Mouse (Mus musculus) thymus, adult 2 months (tissue): ENCODE measurements around the gene Zmym6. TPM values are rescaled to one million over a fixed set of nuclear protein-coding genes. Genes with fewer than 3 reads are reported as not detected.
A peak's percentile ranks its signal among the peaks of the same experiment; 100 is the strongest.

Source experiments
- DNase-seq: peaks from one replicate; pipeline ENCODE4 v3.0.0; 2021
- H3K27ac ChIP-seq: fragments of 200-500 bp; 2 replicates; pipeline ENCODE4 v1.5.1; 2012; ENCODE audit warnings: low read length, control low read depth; ENCODE audit not compliant: control insufficient read depth, insufficient read depth
- H3K27me3 ChIP-seq: fragments of 200-500 bp; 2 replicates; pipeline ENCODE4 v1.6.1; 2012; ENCODE audit warnings: mild to moderate bottlenecking, low read length, moderate library complexity, mixed read lengths; ENCODE audit not compliant: control insufficient read depth, insufficient read depth
- H3K36me3 ChIP-seq: fragments of 200-500 bp; 2 replicates; pipeline ENCODE4 v1.6.1; 2012; ENCODE audit warnings: mild to moderate bottlenecking, low read length, moderate library complexity; ENCODE audit not compliant: control insufficient read depth, insufficient read depth
- H3K4me1 ChIP-seq: fragments of 200-500 bp; replicated peaks from 2 replicates; pipeline ENCODE4 v1.6.1; 2012; ENCODE audit warnings: low read length; ENCODE audit not compliant: control insufficient read depth, insufficient read depth
- H3K4me3 ChIP-seq: fragments of 200-500 bp; 2 replicates; pipeline ENCODE4 v1.5.1; 2012; ENCODE audit warnings: mild to moderate bottlenecking, low read length, control low read depth, moderate library complexity; ENCODE audit not compliant: control insufficient read depth, insufficient read depth
- CTCF ChIP-seq: fragments of 200-500 bp; IDR thresholded peaks from 2 replicates; pipeline ENCODE4 v1.5.1; 2012; ENCODE audit warnings: mild to moderate bottlenecking, control low read depth, low read length, moderate library complexity, borderline replicate concordance; ENCODE audit not compliant: control insufficient read depth, poor library complexity, insufficient read depth; ENCODE audit errors: extremely low read depth
- POLR2A ChIP-seq: fragments of 200-500 bp; IDR thresholded peaks from 2 replicates; pipeline ENCODE4 v1.6.1; 2012; ENCODE audit warnings: mild to moderate bottlenecking, low read length, control low read depth, moderate library complexity; ENCODE audit not compliant: control insufficient read depth, poor library complexity, insufficient read depth; ENCODE audit errors: extremely low read depth
- WGBS: fragments of 180-500 bp; shearing (Covaris S2); methylation state at CpG from one replicate; pipeline ENCODE4 v1.1.7; 2018; 5-methylcytosine and 5-hydroxymethylcytosine counted together
- polyA plus RNA-seq: library from polyadenylated mRNA; depleted of rRNA; stranded (reverse); fragments of >200 nt; gene quantifications from 2 replicates; pipeline ENCODE4 v1.2.3, GENCODE M21; 2012

The Zmym6 gene
- polyA plus RNA-seq, 1 experiment: 8.2 TPM

DNA sequence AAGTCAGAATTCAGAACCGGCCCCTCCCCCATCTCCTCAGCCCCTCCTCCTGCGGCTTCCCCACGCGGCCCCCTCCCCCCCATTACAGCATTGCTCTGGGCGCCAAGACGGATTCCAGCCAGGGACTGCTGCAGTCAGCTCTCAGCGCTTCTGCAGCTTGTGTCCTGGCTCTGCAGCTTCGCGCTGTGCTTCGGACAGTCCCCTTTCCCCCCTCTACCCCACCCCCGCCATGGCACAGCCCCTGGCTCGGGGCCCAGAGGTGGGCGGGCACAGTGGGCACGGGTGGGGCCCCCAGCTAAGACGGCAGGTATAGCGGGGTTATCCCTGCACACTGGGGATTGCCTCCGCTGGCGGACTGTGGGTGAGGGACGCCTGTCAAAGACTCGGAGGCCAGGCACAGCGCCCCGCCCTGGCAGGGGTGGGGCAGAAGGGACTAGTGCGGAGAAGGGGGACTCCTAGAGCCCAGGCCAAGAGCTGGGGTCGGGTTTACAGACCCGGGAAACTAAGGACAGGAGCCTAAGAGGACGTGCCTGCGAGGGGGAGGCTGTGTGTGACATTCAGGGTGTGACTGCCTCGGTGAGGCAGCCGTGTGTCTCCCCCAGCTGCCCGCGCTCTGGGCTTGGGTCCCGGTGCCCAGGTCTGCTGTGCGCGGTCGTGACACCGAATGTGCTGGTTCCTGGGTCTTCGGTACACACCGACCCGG is 91.2 kb downstream of the Zmym6 start:
- Histone ChIP-seq H3K4me3 (peak overlapping the region; percentile 14; the same call in 1 of the 2 replicates), H3K36me3 (no peaks in the 10 kb centered on the region), H3K27ac (no peak overlapping the region), H3K27me3 (peaks cover 18% of the 10 kb centered on the region; the same call in 1 of the 2 replicates), H3K4me1 (peaks cover 10% of the 10 kb centered on the region)
- DNase-seq: peak; percentile 18
- WGBS: 2% methylated on average over 39 of the region's 39 CpGs
- TF ChIP-seq POLR2A (no peak), CTCF (no peak)

DNA sequence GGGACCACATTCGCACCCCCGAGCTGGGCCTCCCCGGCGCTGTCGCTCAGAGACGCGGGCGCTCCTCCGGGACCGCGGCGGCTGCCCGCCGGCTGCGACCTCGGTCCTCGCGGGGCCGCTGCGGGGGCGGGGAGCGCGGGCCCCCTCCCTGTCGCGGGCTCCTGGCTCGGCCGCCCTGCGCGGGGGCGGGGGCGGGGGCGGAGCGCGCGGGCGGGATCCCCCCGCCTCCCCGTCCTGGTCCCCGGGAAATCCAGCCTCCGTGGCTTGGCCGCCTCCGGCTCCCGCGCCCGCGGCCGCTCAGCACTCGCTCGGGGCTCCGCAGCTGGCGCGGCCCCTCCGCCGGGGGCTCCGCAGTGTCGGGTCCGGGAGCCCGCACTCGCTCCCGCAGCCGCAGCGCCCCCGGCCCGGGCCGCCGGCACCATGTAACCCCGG is 91.7 kb downstream of the Zmym6 start, which contains the start of gene Dlgap3:
Gene Dlgap3 (plus strand): TSS at position 291 of the 432 bp plus-strand sequence.
- peak; percentile 4 for DNase-seq
- TF ChIP-seq POLR2A (no peak), CTCF (no peak)
- Histone ChIP-seq H3K27ac (no peak within 1 kb of the TSS), H3K27me3 (peaks cover 18% of the 10 kb centered on the region; the same call in 1 of the 2 replicates), H3K4me3 (peak within 1 kb of the TSS; percentile 29), H3K4me1 (peaks cover 10% of the 10 kb centered on the region), H3K36me3 (no peaks in the 10 kb centered on the region)
- 2% methylated on average over 67 of the region's 67 CpGs for WGBS

DNA sequence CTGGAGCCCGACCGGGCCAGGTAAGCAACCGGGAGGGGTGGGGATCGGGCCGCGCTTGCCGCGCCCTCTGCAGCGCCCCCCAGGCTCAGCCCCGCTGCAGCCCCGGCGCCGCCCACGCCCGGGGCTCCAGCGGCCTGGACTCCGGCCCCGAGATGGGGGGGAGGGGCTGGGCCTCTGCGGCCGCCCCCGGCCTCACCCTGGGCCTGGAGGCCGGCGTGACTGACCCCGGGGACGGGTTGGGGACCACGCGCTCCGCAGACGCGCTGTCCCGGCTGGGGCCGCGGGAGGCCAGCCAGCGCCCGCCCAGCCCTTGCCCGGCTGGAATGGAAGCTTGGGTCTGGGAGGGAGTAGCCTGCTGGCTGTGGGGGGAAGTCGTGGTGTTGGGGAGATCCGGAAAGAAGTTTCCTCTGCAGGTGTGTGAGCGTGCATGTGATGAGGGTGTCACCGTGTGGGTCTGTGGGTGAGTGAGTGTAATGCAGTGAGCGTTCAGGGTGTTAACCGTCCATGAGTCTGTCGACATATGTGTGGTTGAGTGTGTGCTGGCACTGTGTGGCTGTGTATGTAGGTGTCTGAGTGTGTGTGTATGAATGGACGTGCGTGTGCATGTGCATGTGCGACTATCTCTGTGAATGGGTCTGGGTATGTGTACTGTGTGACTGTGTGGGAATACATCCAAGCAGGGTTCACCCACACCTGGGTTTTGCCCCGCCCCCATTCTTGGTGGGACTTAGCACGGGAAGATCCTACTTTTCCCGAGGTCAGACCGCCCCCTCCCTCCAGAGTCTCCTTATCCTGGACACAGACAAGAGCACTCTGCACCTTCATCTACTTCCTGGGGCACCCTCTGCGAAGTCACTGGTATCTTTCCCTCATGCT is 92.4 kb downstream of the Zmym6 start:
- Histone ChIP-seq H3K36me3 (no peaks in the 10 kb centered on the region), H3K4me1 (peaks cover 10% of the 10 kb centered on the region), H3K4me3 (peak overlapping the region; percentile 29), H3K27me3 (peaks cover 18% of the 10 kb centered on the region; the same call in 1 of the 2 replicates), H3K27ac (no peak overlapping the region)
- peak; percentile 2 for DNase-seq
- TF ChIP-seq POLR2A: no peak
- no peak for TF ChIP-seq CTCF
- 3% methylated on average over 51 of the region's 51 CpGs for WGBS

DNA sequence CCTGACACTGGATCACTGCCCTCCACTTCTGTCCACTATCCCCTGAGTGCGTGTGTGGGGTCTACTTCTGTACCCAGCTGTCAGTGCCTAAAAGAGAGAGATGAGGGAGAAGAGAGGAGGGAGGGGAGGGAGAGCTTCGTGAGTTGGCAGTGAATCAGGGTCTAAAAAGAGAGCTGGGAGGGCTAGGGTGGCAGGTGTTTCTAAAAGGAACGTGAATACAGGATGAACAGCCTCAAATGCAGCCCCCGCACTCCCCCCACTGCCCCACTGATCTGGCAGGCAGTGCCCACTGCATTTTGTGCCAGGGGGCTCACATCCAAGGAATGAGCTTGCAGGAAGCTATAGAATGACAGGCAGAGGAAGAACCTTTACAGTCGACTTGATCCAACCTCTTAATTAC is 93.7 kb downstream of the Zmym6 start:
- 53% methylated on average over 5 of the region's 5 CpGs for WGBS
- peaks cover 18% of the 10 kb centered on the region; the same call in 1 of the 2 replicates for H3K27me3 ChIP-seq
- DNase-seq: no peak
- H3K4me1 ChIP-seq: peaks cover 10% of the 10 kb centered on the region
- H3K27ac ChIP-seq: no peak overlapping the region
- no peak overlapping the region for H3K4me3 ChIP-seq
- no peaks in the 10 kb centered on the region for H3K36me3 ChIP-seq
- TF ChIP-seq POLR2A (no peak), CTCF (no peak)

DNA sequence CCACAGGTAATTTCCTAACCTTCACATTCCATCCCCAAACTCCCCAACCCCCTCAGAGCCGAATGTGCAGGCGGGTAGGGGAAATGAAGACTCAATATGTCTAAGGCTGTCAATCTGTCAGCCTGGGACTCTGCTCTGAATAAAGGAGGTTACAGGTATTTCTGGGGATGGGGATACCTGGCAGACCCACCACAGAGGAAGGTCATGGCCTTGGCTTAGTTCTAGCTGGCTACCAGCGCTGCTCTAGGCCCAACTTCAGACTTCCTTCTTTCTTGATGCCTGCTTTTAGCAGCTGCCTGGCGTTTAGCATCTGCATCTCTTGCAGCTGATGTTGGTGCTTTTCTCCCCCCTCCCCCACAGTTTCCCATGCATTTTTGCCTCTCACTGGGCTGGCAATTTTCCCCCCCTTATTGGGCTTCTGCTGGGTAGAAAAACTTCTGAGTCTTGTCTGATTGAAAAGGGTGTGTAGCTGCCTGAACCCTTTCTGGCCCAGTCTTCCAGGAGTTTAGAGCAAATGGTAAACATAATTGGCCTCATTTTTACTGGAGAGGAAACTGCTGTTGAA is 94.2 kb downstream of the Zmym6 start:
- no peak for TF ChIP-seq POLR2A
- no peak for TF ChIP-seq CTCF
- WGBS: 62% methylated on average over 4 of the region's 4 CpGs
- Histone ChIP-seq H3K4me1 (peaks cover 10% of the 10 kb centered on the region), H3K27ac (no peak overlapping the region), H3K4me3 (no peak overlapping the region), H3K36me3 (no peaks in the 10 kb centered on the region), H3K27me3 (peaks cover 18% of the 10 kb centered on the region; the same call in 1 of the 2 replicates)
- DNase-seq: no peak

DNA sequence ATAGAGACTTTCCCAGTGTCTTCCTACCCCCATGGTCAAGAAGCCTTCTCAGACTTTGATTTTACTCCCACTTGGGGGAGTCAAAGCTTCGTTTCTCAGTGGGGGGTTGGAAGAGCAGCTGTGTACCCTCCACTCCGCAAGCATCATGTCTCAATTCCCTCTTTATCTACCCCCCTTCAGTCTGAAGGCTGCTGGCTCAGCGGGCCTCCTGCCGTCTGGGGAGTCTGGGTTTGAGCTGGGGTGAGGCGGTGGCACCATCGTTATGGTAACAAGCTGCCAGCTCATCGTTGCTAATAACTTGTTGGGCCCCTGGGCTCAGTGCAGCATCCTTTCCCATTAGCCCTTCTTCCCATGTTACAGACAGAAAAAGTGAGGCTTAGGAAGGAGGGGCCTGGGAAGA is 94.9 kb downstream of the Zmym6 start:
- Histone ChIP-seq H3K27me3 (peaks cover 18% of the 10 kb centered on the region; the same call in 1 of the 2 replicates), H3K4me1 (peaks cover 10% of the 10 kb centered on the region), H3K27ac (no peak overlapping the region), H3K36me3 (no peaks in the 10 kb centered on the region), H3K4me3 (no peak overlapping the region)
- DNase-seq: no peak
- TF ChIP-seq POLR2A (no peak), CTCF (no peak)
- WGBS: 39% methylated on average over 7 of the region's 7 CpGs
